ENCODE assay signal across 8 mouse cellular contexts in genomic region chr1:167374003-167374784, GRCm38 (mm10). TPM values are rescaled to one million over a fixed set of nuclear protein-coding genes. Genes with fewer than 3 reads are reported as not detected.
A peak's percentile ranks its signal among the peaks of the same experiment; 100 is the strongest.
DNase-seq lines count a peak whose midpoint lies in the region; ATAC-seq lines count a peak whose summit lies in the region.

No protein-coding gene starts in this region.

- H3K9me3 ChIP-seq in heart, embryonic 11.5 days (replicated peaks; ENCODE audit: control insufficient read depth, low read length): no peaks in the 10 kb centered on the region
- H3K9me3 ChIP-seq in midbrain, embryonic 13.5 days: no peaks in the 10 kb centered on the region

- peak overlapping the region; percentile 30 for H3K4me2 ChIP-seq in heart, embryonic 11.5 days
- no peak overlapping the region; the same call in 1 of the 2 replicates for H3K4me2 ChIP-seq in midbrain, embryonic 13.5 days (replicated peaks)

- no peaks in the 10 kb centered on the region; the same call in 1 of the 2 replicates for H3K4me1 ChIP-seq in heart, embryonic 11.5 days (ENCODE audit: control insufficient read depth, insufficient read depth, low read length)
- peaks cover 7% of the 10 kb centered on the region for H3K4me1 ChIP-seq in midbrain, embryonic 13.5 days (replicated peaks)

- 25% methylated on average over 15 of the region's 15 CpGs for WGBS in heart, embryonic 11.5 days (ENCODE audit: insufficient replicate concordance)
- 19% methylated on average over 15 of the region's 15 CpGs for WGBS in midbrain, embryonic 13.5 days

- intact Hi-C loops in left cerebral cortex, postnatal 25 days (cut with DNase I): no loop called here

- H3K36me3 ChIP-seq in heart, embryonic 11.5 days (ENCODE audit: control insufficient read depth, insufficient read depth, low read length): no peaks in the 10 kb centered on the region
- peaks cover 26% of the 10 kb centered on the region for H3K36me3 ChIP-seq in midbrain, embryonic 13.5 days

- no peak overlapping the region for H3K4me3 ChIP-seq in heart, embryonic 11.5 days (ENCODE audit: low read depth, low read length)
- H3K4me3 ChIP-seq in midbrain, embryonic 13.5 days (replicated peaks): no peak overlapping the region

- H3K27ac ChIP-seq in heart, embryonic 11.5 days (ENCODE audit: low read depth, low read length): no peak overlapping the region
- H3K27ac ChIP-seq in midbrain, embryonic 13.5 days: no peak overlapping the region

- H3K27me3 ChIP-seq in heart, embryonic 11.5 days (ENCODE audit: control insufficient read depth, insufficient read depth, low read length): no peaks in the 10 kb centered on the region
- H3K27me3 ChIP-seq in midbrain, embryonic 13.5 days: 0 out of 2 replicates have a peak, but pooled peaks cover 8% of the 10 kb centered on the region

- peak; percentile 68 for ATAC-seq in CD4-positive, CD25-positive, alpha-beta regulatory T cell, adult 4 months
- peak; percentile 78 for ATAC-seq in heart, embryonic 11.5 days (replicated peaks; ENCODE audit: insufficient number of reproducible peaks, low FRiP score, low TSS enrichment)
- ATAC-seq in midbrain, embryonic 13.5 days: peak; percentile 29; the same call in 1 of the 2 replicates

- H3K9ac ChIP-seq in heart, embryonic 11.5 days (ENCODE audit: low read depth, low read length): no peak overlapping the region
- no peak overlapping the region for H3K9ac ChIP-seq in midbrain, embryonic 13.5 days (replicated peaks)

- peak; percentile 44 for DNase-seq in c-Kit-positive CD71-negative TER-119-negative erythroid progenitor cells, embryonic 14.5 days (ENCODE audit: low read depth)
- peak; percentile 81 to 85 for DNase-seq in kidney, postnatal 4 days
- DNase-seq in thymus, postnatal 25 days: peak; percentile 74
- DNase-seq in layer of hippocampus, adult 8-10 months (ENCODE audit: low spot score in 2 of 2): no peak
- DNase-seq in left cerebral cortex, postnatal 25 days (ENCODE audit: low spot score in 2 of 2): no peak

RNA-seq across cellular contexts. Expression of gene Mgst3, which starts 19.4 kb away (rescaled TPM):
- polyA plus RNA-seq in CD4-positive, CD25-positive, alpha-beta regulatory T cell, adult 4 months (2017; shearing (Covaris generic)): 1 to 10 TPM; 3.8 to 5.1 TPM
- polyA plus RNA-seq in heart, embryonic 11.5 days (2014; fragmentation: Nextera tagmentation; extraction: Ambion mirVana): 179 and 182 TPM in 2 replicates
- 80.2 and 83.6 TPM in 2 replicates for polyA plus RNA-seq in midbrain, embryonic 13.5 days (2015; fragmentation: Nextera tagmentation; extraction: Ambion mirVana)
- 10 to 100 TPM; 67.6 to 74.1 (median 67.9) TPM for total RNA-seq in layer of hippocampus, adult 8-10 months (2022)
- total RNA-seq in left cerebral cortex, postnatal 25 days (2021): 100 to 1,000 TPM; 114 to 117 TPM

RNA-seq across cellular contexts. Expression of gene Aldh9a1, which starts 24.4 kb away (rescaled TPM):
- 10 to 100 TPM; 70.3 to 93.0 TPM for polyA plus RNA-seq in CD4-positive, CD25-positive, alpha-beta regulatory T cell, adult 4 months (2017; shearing (Covaris generic))
- polyA plus RNA-seq in heart, embryonic 11.5 days (2014; fragmentation: Nextera tagmentation; extraction: Ambion mirVana): 35.6 and 35.7 TPM in 2 replicates
- polyA plus RNA-seq in midbrain, embryonic 13.5 days (2015; fragmentation: Nextera tagmentation; extraction: Ambion mirVana): 27.9 and 28.1 TPM in 2 replicates
- total RNA-seq in layer of hippocampus, adult 8-10 months (2022): 10 to 100 TPM; 26.6 to 33.8 (median 32.2) TPM
- total RNA-seq in left cerebral cortex, postnatal 25 days (2021): 10 to 100 TPM; 15.2 to 16.8 TPM

Comparison
In these comparisons a context has a peak if more than half of its experiments do, and no peak if none do; other contexts are left out.
1. DNase-seq: peak in c-Kit-positive CD71-negative TER-119-negative erythroid progenitor cells, embryonic 14.5 days (single experiment), kidney, postnatal 4 days (2 of 2) and thymus, postnatal 25 days (single experiment); none in layer of hippocampus, adult 8-10 months (0 of 2) and left cerebral cortex, postnatal 25 days (0 of 2).
2. RNA of gene Mgst3, which starts 19.4 kb away (polyA plus RNA-seq): 179 to 182 TPM in heart, embryonic 11.5 days and 80.2 to 83.6 TPM in midbrain, embryonic 13.5 days; 3.8 to 5.1 TPM in CD4-positive, CD25-positive, alpha-beta regulatory T cell, adult 4 months; every median in the first group is over 10 times any median in the second.
3. Peak in every context shown above with its lines, with median percentiles within 50 percentile points of each other: ATAC-seq.